Mouse (Mus musculus) layer of hippocampus, postnatal 14 days (tissue): ENCODE data around the gene Rtcb. TPM values are rescaled to one million over a fixed set of nuclear protein-coding genes. Genes with fewer than 3 reads are reported as not detected.
A peak's percentile ranks its signal among the peaks of the same experiment; 100 is the strongest.

Experiments
- DNase-seq, 2 experiments: peaks; one replicate each; pipeline ENCODE4 v3.0.0; 2021 to 2022; ENCODE audit warnings: low spot score in 2 of 2, mixed read lengths in 1 of 2
- long read RNA-seq, 2 experiments: library from polyadenylated mRNA; stranded (forward); transcript quantifications; one replicate each; pipeline ENCODE4 v2.0.0; 2021
- total RNA-seq, 2 experiments: library from RNA; stranded (reverse); gene quantifications; 2 replicates each; pipeline ENCODE4 v1.2.3; 2021

The Rtcb gene
- 100 to 1,000 TPM in 1 of 2 experiments, 10 to 100 TPM in 1; 98.4 to 106 TPM for total RNA-seq
- long read RNA-seq, experiment 1, transcript Rtcb-201 (12 exons, 2,009 nt): major isoform, 122 of 130 reads
- long read RNA-seq, experiment 1, partial matches to known transcripts: 3 of 130 reads
- long read RNA-seq, experiment 1, other reads (novel, unspliced or antisense): 5 of 130 reads
- long read RNA-seq, experiment 2, transcript Rtcb-201 (12 exons, 2,009 nt): major isoform, 137 of 158 reads
- long read RNA-seq, experiment 2, partial matches to known transcripts: 10 of 158 reads
- long read RNA-seq, experiment 2, other reads (novel, unspliced or antisense): 11 of 158 reads

- peak; percentile 96 to 98 for DNase-seq
Observed at GRCm38 (mm10) chr10:85957464-85957950, at the start of gene Rtcb. TSS of gene Rtcb (minus strand) at chr10:85957823.

- no peak for DNase-seq
Observed at GRCm38 (mm10) chr10:86006455-86006854, 48.8 kb upstream of the Rtcb start.

- no peak for DNase-seq
Observed at GRCm38 (mm10) chr10:86000447-86000846, 42.8 kb upstream of the Rtcb start.

GRCm38 (mm10) chr10:85994543-85995104 is 37.0 kb upstream of the Rtcb start:
- no peak for DNase-seq

GRCm38 (mm10) chr10:85993836-85994235 is 36.2 kb upstream of the Rtcb start:
- no peak for DNase-seq

GRCm38 (mm10) chr10:85992412-85992811 is 34.8 kb upstream of the Rtcb start:
- no peak for DNase-seq

GRCm38 (mm10) chr10:85989412-85990115 is 31.9 kb upstream of the Rtcb start:
- no peak for DNase-seq

- DNase-seq: peak; percentile 8 to 61
Observed at GRCm38 (mm10) chr10:85972915-85973314, 15.3 kb upstream of the Rtcb start.

GRCm38 (mm10) chr10:85971826-85972225 is 14.2 kb upstream of the Rtcb start:
- DNase-seq: no peak

GRCm38 (mm10) chr10:85969894-85970620 is 12.4 kb upstream of the Rtcb start:
- no peak for DNase-seq

GRCm38 (mm10) chr10:85968731-85969130 is 11.1 kb upstream of the Rtcb start:
- no peak for DNase-seq

GRCm38 (mm10) chr10:85968157-85968634 is 10.6 kb upstream of the Rtcb start:
- DNase-seq: peak; percentile 85 to 88

- DNase-seq: no peak
Observed at GRCm38 (mm10) chr10:85967411-85968156, 10.0 kb upstream of the Rtcb start.

- no peak for DNase-seq
Observed at GRCm38 (mm10) chr10:85966476-85966875, 8.9 kb upstream of the Rtcb start.

GRCm38 (mm10) chr10:85964316-85964715 is 6.7 kb upstream of the Rtcb start:
- no peak for DNase-seq

GRCm38 (mm10) chr10:85962897-85963296 is 5.3 kb upstream of the Rtcb start:
- no peak for DNase-seq

- DNase-seq: no peak
Observed at GRCm38 (mm10) chr10:85956871-85957419, 678 bp downstream of the Rtcb start.

GRCm38 (mm10) chr10:85954429-85954828 is 3.2 kb downstream of the Rtcb start:
- DNase-seq: no peak

- DNase-seq: no peak
Observed at GRCm38 (mm10) chr10:85953401-85953800, 4.2 kb downstream of the Rtcb start.

GRCm38 (mm10) chr10:85951765-85952443 is 5.7 kb downstream of the Rtcb start:
- DNase-seq: no peak
